ENCODE assay signal across 23 mouse cellular contexts in the genomic region with DNA sequence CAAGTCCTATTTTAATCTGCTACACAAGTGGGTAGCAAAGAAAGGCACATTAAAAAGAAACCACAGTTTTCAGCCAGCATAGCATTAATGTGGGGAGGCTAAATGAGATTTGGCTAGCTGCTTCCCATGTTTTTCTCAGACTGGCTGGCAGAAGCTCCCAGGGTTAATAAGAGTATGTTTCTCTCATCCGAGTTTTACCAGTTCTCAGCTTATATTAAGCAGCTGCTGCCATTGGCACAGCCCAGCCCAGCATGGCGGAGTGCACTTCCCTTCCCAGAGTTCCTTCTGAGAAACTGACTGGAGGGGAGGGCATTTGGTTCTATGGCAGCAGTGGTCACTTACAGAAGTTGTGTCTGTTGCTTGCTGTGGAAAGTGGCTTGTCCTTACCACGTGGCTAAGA.
DNase-seq lines count a peak whose midpoint lies in the region; ATAC-seq and TF ChIP-seq lines count a peak whose summit lies in the region.
"Had no signal": no experiment of that assay in that cellular context is flagged by ENCODE, and none has a peak within 500 bp of the region (broad histone marks: within the 10 kb centered on the region; RNA-seq: fewer than 3 reads in every experiment).

No protein-coding gene starts in this region.

- no peaks in the 10 kb centered on the region for H3K9me3 ChIP-seq in forebrain, embryonic 13.5 days (replicated peaks)
- H3K9me3 ChIP-seq in forebrain, embryonic 12.5 days, result no peaks in the 10 kb centered on the region
- H3K9me3 ChIP-seq in hindbrain, embryonic 14.5 days (ENCODE audit: control insufficient read depth, low read length), result no peaks in the 10 kb centered on the region
- H3K9me3 ChIP-seq in hindbrain, postnatal 0 days (ENCODE audit: low read length), result no peaks in the 10 kb centered on the region
- no peaks in the 10 kb centered on the region for H3K9me3 ChIP-seq in midbrain, embryonic 16.5 days (replicated peaks; ENCODE audit: control insufficient read depth, low read length, poor library complexity, severe bottlenecking)
- no peaks in the 10 kb centered on the region for H3K9me3 ChIP-seq in midbrain, embryonic 10.5 days (replicated peaks)
- H3K9me3 ChIP-seq in neural tube, embryonic 15.5 days (replicated peaks), result no peaks in the 10 kb centered on the region
- H3K9me3 ChIP-seq: embryonic facial prominence, embryonic 13.5 days; G1E; heart, embryonic 10.5 days had no signal

- peak overlapping the region; percentile 35; the same call in 1 of the 2 replicates for H3K27ac ChIP-seq in forebrain, embryonic 13.5 days
- no peak overlapping the region for H3K27ac ChIP-seq in forebrain, embryonic 12.5 days
- peak overlapping the region; percentile 52 for H3K27ac ChIP-seq in hindbrain, embryonic 14.5 days
- H3K27ac ChIP-seq in hindbrain, postnatal 0 days, result no peak overlapping the region; the same call in 1 of the 2 replicates
- H3K27ac ChIP-seq in midbrain, embryonic 16.5 days (ENCODE audit: low read length), result 0 out of 2 replicates have a peak overlapping the region, but pooled peaks have one; percentile 26
- no peak overlapping the region for H3K27ac ChIP-seq in midbrain, embryonic 10.5 days (replicated peaks)
- peak overlapping the region; percentile 58; the same call in 1 of the 2 replicates for H3K27ac ChIP-seq in neural tube, embryonic 15.5 days (replicated peaks)
- H3K27ac ChIP-seq: embryonic facial prominence, embryonic 13.5 days; heart, embryonic 10.5 days had no signal

- peak; percentile 83; the same call in 1 of the 2 replicates for ATAC-seq in forebrain, embryonic 13.5 days
- no peak for ATAC-seq in forebrain, embryonic 12.5 days (ENCODE audit: low FRiP score)
- ATAC-seq in hindbrain, embryonic 14.5 days (ENCODE audit: low FRiP score), result no peak
- ATAC-seq in hindbrain, postnatal 0 days, result no peak
- no peak for ATAC-seq in midbrain, embryonic 16.5 days
- ATAC-seq in neural tube, embryonic 15.5 days (ENCODE audit: low FRiP score), result no peak
- ATAC-seq: CD4-positive, CD25-positive, alpha-beta regulatory T cell, adult 4 months; inflammation-experienced regulatory T-cells, adult 6 months; intestine, postnatal 0 days had no signal

- no peak for DNase-seq in hindbrain, embryonic 14.5 days (ENCODE audit: low spot score)
- DNase-seq in hindbrain, postnatal 0 days (ENCODE audit: low spot score), result no peak
- no peak for DNase-seq in midbrain, embryonic 10.5 days (ENCODE audit: low spot score)
- DNase-seq in right cerebral cortex, postnatal 25 days, result no peak
- DNase-seq: adrenal gland, postnatal 10 days; B cell, adult 2 months; cerebellum, adult 11-12 months; cerebellum, adult 9-10 months; cerebellum, postnatal 36 days; gastrocnemius, postnatal 10 days; heart, adult 18-20 months; heart, postnatal 10 days; heart, postnatal 4 days had no signal

- no peak overlapping the region for H3K9ac ChIP-seq in forebrain, embryonic 13.5 days
- no peak overlapping the region for H3K9ac ChIP-seq in forebrain, embryonic 12.5 days
- no peak overlapping the region for H3K9ac ChIP-seq in hindbrain, embryonic 14.5 days
- no peak overlapping the region for H3K9ac ChIP-seq in hindbrain, postnatal 0 days (replicated peaks; ENCODE audit: low read length)
- no peak overlapping the region for H3K9ac ChIP-seq in midbrain, embryonic 16.5 days (ENCODE audit: low read depth, low read length)
- H3K9ac ChIP-seq in neural tube, embryonic 15.5 days (replicated peaks), result no peak overlapping the region
- H3K9ac ChIP-seq: embryonic facial prominence, embryonic 13.5 days had no signal

- no peaks in the 10 kb centered on the region for H3K36me3 ChIP-seq in forebrain, embryonic 13.5 days (ENCODE audit: poor library complexity, severe bottlenecking)
- no peaks in the 10 kb centered on the region for H3K36me3 ChIP-seq in forebrain, embryonic 12.5 days (replicated peaks)
- 0 out of 2 replicates have a peak, but pooled peaks cover 5% of the 10 kb centered on the region for H3K36me3 ChIP-seq in hindbrain, embryonic 14.5 days (replicated peaks; ENCODE audit: control insufficient read depth, insufficient read depth)
- H3K36me3 ChIP-seq in hindbrain, postnatal 0 days (ENCODE audit: insufficient read depth, low read length), result no peaks in the 10 kb centered on the region; the same call in 1 of the 2 replicates
- H3K36me3 ChIP-seq in midbrain, embryonic 16.5 days (ENCODE audit: control insufficient read depth, insufficient read depth, low read length), result no peaks in the 10 kb centered on the region
- 0 out of 2 replicates have a peak, but pooled peaks cover 9% of the 10 kb centered on the region for H3K36me3 ChIP-seq in midbrain, embryonic 10.5 days
- H3K36me3 ChIP-seq in neural tube, embryonic 15.5 days, result no peaks in the 10 kb centered on the region
- H3K36me3 ChIP-seq: embryonic facial prominence, embryonic 13.5 days; heart, embryonic 10.5 days had no signal

- TF ChIP-seq CTCF in hindbrain, postnatal 0 days (IDR thresholded peaks at IDR 0.05; ENCODE audit: low read depth), result no peak

- H3K4me3 ChIP-seq in forebrain, embryonic 13.5 days, result no peak overlapping the region
- H3K4me3 ChIP-seq in forebrain, embryonic 12.5 days (replicated peaks), result no peak overlapping the region
- H3K4me3 ChIP-seq in hindbrain, embryonic 14.5 days (replicated peaks; ENCODE audit: low read length), result no peak overlapping the region
- H3K4me3 ChIP-seq in hindbrain, postnatal 0 days (ENCODE audit: low read length), result no peak overlapping the region
- no peak overlapping the region for H3K4me3 ChIP-seq in midbrain, embryonic 16.5 days (ENCODE audit: low read depth, low read length)
- H3K4me3 ChIP-seq in midbrain, embryonic 10.5 days, result no peak overlapping the region
- no peak overlapping the region for H3K4me3 ChIP-seq in neural tube, embryonic 15.5 days (replicated peaks)
- H3K4me3 ChIP-seq: embryonic facial prominence, embryonic 13.5 days; heart, embryonic 10.5 days had no signal

- WGBS in forebrain, embryonic 13.5 days, result 66% methylated on average over 3 of the region's 3 CpGs
- WGBS in forebrain, embryonic 12.5 days, result 79% methylated on average over 3 of the region's 3 CpGs
- WGBS in hindbrain, embryonic 14.5 days, result 58% methylated on average over 3 of the region's 3 CpGs
- 50% methylated on average over 3 of the region's 3 CpGs for WGBS in hindbrain, postnatal 0 days
- WGBS in midbrain, embryonic 16.5 days, result 76% methylated on average over 3 of the region's 3 CpGs
- WGBS in midbrain, embryonic 10.5 days, result 84% methylated on average over 3 of the region's 3 CpGs
- 59% methylated on average over 3 of the region's 3 CpGs for WGBS in neural tube, embryonic 15.5 days

- no peaks in the 10 kb centered on the region for H3K27me3 ChIP-seq in forebrain, embryonic 13.5 days
- peaks cover 3% of the 10 kb centered on the region; the same call in 1 of the 2 replicates for H3K27me3 ChIP-seq in forebrain, embryonic 12.5 days
- H3K27me3 ChIP-seq in hindbrain, embryonic 14.5 days (ENCODE audit: control insufficient read depth, insufficient read depth, low read length), result no peaks in the 10 kb centered on the region
- no peaks in the 10 kb centered on the region for H3K27me3 ChIP-seq in hindbrain, postnatal 0 days (ENCODE audit: insufficient read depth, low read length)
- H3K27me3 ChIP-seq in midbrain, embryonic 16.5 days (ENCODE audit: control insufficient read depth, insufficient read depth, low read depth, low read length), result no peaks in the 10 kb centered on the region
- no peaks in the 10 kb centered on the region for H3K27me3 ChIP-seq in midbrain, embryonic 10.5 days (ENCODE audit: low read depth, poor library complexity, severe bottlenecking)
- H3K27me3 ChIP-seq in neural tube, embryonic 15.5 days (replicated peaks), result no peaks in the 10 kb centered on the region
- H3K27me3 ChIP-seq: embryonic facial prominence, embryonic 13.5 days had no signal

- H3K4me2 ChIP-seq in forebrain, embryonic 13.5 days, result no peak overlapping the region
- no peak overlapping the region for H3K4me2 ChIP-seq in forebrain, embryonic 12.5 days
- H3K4me2 ChIP-seq in hindbrain, embryonic 14.5 days (replicated peaks), result no peak overlapping the region
- H3K4me2 ChIP-seq in hindbrain, postnatal 0 days (ENCODE audit: low read depth, low read length), result no peak overlapping the region
- H3K4me2 ChIP-seq in midbrain, embryonic 16.5 days (ENCODE audit: low read length), result no peak overlapping the region
- H3K4me2 ChIP-seq in neural tube, embryonic 15.5 days, result no peak overlapping the region
- H3K4me2 ChIP-seq: embryonic facial prominence, embryonic 13.5 days had no signal

- H3K4me1 ChIP-seq in forebrain, embryonic 13.5 days, result peaks cover 14% of the 10 kb centered on the region
- H3K4me1 ChIP-seq in forebrain, embryonic 12.5 days, result no peaks in the 10 kb centered on the region
- H3K4me1 ChIP-seq in hindbrain, embryonic 14.5 days (replicated peaks; ENCODE audit: control insufficient read depth, insufficient read depth, low read length), result peaks cover 11% of the 10 kb centered on the region
- H3K4me1 ChIP-seq in hindbrain, postnatal 0 days (ENCODE audit: insufficient read depth, low read length), result no peaks in the 10 kb centered on the region; the same call in 1 of the 2 replicates
- H3K4me1 ChIP-seq in midbrain, embryonic 16.5 days (ENCODE audit: control insufficient read depth, insufficient read depth, low read length), result peaks cover 5% of the 10 kb centered on the region; the same call in 1 of the 2 replicates
- no peaks in the 10 kb centered on the region; the same call in 1 of the 2 replicates for H3K4me1 ChIP-seq in midbrain, embryonic 10.5 days
- peaks cover 12% of the 10 kb centered on the region for H3K4me1 ChIP-seq in neural tube, embryonic 15.5 days
- H3K4me1 ChIP-seq: heart, embryonic 10.5 days had no signal

Comparison
In these comparisons a context has a peak if more than half of its experiments do, and no peak if none do; other contexts are left out.
1. H3K27ac ChIP-seq: peak in forebrain, embryonic 13.5 days (single experiment), hindbrain, embryonic 14.5 days (single experiment), midbrain, embryonic 16.5 days (single experiment) and neural tube, embryonic 15.5 days (single experiment); none in forebrain, embryonic 12.5 days (single experiment), hindbrain, postnatal 0 days (single experiment) and midbrain, embryonic 10.5 days (single experiment).